Mouse (Mus musculus) macrophage (primary cell): Measurements from ENCODE around the gene Acin1. TPM values are rescaled to one million over a fixed set of nuclear protein-coding genes. Genes with fewer than 3 reads are reported as not detected.

Experiments used
- H3K27ac ChIP-seq: fragments of 350-480 bp; formaldehyde crosslinking; 2 replicates; pipeline ENCODE4 v1.9.0; 2021
- H3K36me3 ChIP-seq: fragments of 350-480 bp; formaldehyde crosslinking; 2 replicates; pipeline ENCODE4 v1.9.0; 2021; ENCODE audit errors: inconsistent target
- H3K4me3 ChIP-seq: fragments of 350-480 bp; formaldehyde crosslinking; 2 replicates; pipeline ENCODE4 v1.9.0; 2021; ENCODE audit errors: inconsistent target
- H3K79me2 ChIP-seq: fragments of 350-480 bp; formaldehyde crosslinking; 2 replicates; pipeline ENCODE4 v1.9.0; 2021; ENCODE audit errors: inconsistent target
- WGBS: methylation state at CpG from one replicate; pipeline ENCODE4 v1.1.7; 2026; ENCODE audit warnings: inconsistent platforms; ENCODE audit not compliant: missing documents; 5-methylcytosine and 5-hydroxymethylcytosine counted together
- polyA plus RNA-seq: library from polyadenylated mRNA; stranded (reverse); fragments of 250-400 nt; gene quantifications from 3 replicates; pipeline ENCODE4 v1.2.4, GENCODE M21; 2018; ENCODE audit warnings: inconsistent platforms
- total RNA-seq, 78 experiments: library from RNA; depleted of rRNA; stranded (reverse); fragments of 250-400 nt; gene quantifications; 1 replicate in 9 of 78; 2 replicates in 24 of 78; 3 replicates in 43 of 78; 4 replicates in 2 of 78; pipeline ENCODE4 v1.2.4; 2018; ENCODE audit warnings: inconsistent platforms in 56 of 78

Acin1 gene
- 1,000 to 10,000 TPM in 2 of 26 experiments, 100 to 1,000 TPM in 24; 474 to 1,047 (median 828) TPM for total RNA-seq (2018; cell fraction: chromatin; rRNA removed)
- total RNA-seq (2018; cell fraction: cytosol; rRNA removed): 100 to 1,000 TPM in 4 of 26 experiments, 10 to 100 TPM in 22; 55.1 to 115 (median 81.7) TPM
- 100 to 1,000 TPM; 278 to 587 (median 391) TPM for total RNA-seq (2018; cell fraction: nucleus; rRNA removed)
- 92.8 to 195 TPM (median 119 TPM) in 3 replicates for polyA plus RNA-seq

DNA sequence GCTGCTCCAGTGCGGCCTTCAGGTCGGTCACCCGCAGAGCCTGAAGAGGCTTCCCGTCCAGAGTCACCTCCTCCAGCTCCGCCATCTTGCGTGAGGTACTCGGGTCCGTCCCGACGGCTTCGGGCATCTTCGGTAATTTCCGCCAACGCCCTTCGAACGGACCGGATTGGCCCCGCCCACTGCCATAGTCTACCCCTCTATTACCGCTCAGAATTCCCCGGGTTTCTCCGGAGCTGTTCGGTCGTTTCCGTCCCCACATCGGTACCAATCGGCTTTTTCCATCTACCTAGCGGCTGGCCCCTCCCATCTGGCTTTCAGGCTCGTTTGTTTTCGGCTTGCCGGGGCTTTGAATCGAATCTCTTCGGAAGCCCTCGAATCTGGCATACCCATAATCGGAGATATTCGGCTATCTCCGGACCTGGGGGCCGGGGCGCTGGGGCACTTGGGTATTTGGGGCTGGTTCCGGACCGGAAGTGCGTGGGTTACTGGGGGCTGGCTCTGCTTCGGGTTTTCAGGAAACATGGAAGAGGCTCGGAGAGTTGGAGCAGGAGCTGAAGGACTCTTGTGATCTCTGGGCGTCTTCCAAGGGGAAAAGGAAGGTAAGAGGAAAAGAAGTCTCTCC lies at the start of gene Acin1:
Acin1 (minus strand) TSS at position 410 of the 622 bp plus-strand sequence.
- H3K27ac ChIP-seq: peak within 1 kb of the TSS; percentile 83
- peaks cover 31% of the 10 kb centered on the region; the same call in 1 of the 2 replicates for H3K36me3 ChIP-seq
- H3K4me3 ChIP-seq: peak within 1 kb of the TSS; percentile 94
- H3K79me2 ChIP-seq: peaks cover 85% of the 10 kb centered on the region
- WGBS: under 1% methylated on average over 41 of the region's 44 CpGs

DNA sequence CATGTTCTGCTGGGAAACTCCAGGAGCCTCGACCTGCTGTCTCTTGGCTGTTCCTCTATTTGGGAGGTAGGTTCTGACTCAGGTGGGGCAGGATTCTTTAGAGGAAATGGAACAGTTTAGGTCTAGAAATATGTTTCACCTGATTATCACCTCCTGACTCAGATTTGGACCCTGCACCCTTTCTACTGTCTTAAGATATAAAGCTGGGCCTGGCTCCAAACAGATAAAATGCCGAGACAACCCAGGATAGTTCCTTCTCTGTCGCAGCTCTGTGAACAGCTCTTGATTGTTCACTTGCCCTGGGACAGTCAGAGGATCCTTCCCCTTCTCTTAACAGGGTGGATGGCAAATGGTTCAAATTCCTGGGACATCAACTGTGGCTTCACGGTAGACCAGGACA lies 48.5 kb upstream of the Acin1 start:
- Histone ChIP-seq H3K79me2 (no peaks in the 10 kb centered on the region), H3K4me3 (no peak overlapping the region), H3K36me3 (peaks cover 35% of the 10 kb centered on the region; the same call in 1 of the 2 replicates), H3K27ac (no peak overlapping the region)
- 63% methylated on average over 4 of the region's 4 CpGs for WGBS

DNA sequence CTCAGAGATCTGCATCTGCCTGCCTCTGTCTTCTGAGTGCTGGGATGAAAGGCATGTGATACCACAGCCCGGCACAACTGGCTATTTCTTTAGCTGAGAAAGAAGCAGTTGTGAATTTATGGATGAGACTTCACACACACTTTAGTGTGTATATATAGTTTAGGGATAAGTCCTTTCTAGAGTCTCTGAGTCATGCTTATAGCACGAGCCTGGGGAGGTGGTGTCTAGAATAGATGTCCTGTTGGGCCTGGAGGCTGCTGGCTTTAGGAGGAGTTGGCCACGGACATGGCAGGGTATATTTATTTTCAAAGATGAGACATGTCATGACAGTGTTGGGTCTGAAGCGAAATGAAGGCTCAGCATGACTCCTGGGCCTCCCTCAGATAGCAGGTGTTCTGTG lies 47.3 kb upstream of the Acin1 start:
- peaks cover 46% of the 10 kb centered on the region; the same call in 1 of the 2 replicates for H3K36me3 ChIP-seq
- no peak overlapping the region for H3K4me3 ChIP-seq
- H3K27ac ChIP-seq: no peak overlapping the region
- 90% methylated on average over 4 of the region's 4 CpGs for WGBS
- no peaks in the 10 kb centered on the region for H3K79me2 ChIP-seq

DNA sequence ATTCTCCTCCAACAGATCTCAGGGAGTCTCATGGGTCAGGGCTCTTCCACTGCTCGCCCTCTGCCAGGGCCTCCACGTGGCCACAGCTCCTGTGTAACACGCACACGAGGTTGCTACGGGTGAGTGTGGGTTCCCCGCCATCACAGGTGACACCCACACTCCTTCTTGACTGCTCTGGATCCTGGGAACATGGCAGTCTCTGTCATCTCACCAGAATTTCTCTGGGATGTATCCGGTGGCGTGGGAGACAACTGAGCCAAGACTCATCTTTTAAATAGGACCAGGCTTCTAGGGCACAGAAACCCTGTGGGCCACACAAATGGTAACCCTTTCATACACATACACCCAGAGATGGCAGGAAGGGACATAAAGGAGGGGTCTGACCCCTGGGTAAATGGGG lies 45.5 kb upstream of the Acin1 start:
- Histone ChIP-seq H3K79me2 (no peaks in the 10 kb centered on the region), H3K27ac (no peak overlapping the region), H3K36me3 (peaks cover 51% of the 10 kb centered on the region; the same call in 1 of the 2 replicates), H3K4me3 (no peak overlapping the region)
- 96% methylated on average over 8 of the region's 8 CpGs for WGBS

DNA sequence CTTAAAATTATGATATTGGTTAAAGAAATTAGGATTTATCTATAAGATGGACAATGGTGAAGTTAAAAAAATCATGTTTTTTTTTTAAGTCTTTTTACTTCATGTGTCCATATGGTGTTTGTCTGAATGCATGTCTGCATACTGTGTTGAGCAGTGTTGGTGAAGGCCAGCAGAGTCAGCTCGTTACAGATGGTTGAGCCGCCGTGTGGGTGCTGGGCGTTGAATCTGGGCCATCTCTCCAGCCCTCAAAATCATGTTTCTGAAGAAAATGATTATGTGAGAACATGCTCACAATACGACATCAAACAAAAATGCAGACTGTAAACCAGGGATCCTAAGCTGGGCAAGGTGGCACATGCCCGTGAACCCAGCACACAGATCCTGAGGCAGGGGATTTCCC lies 43.6 kb upstream of the Acin1 start:
- peaks cover 64% of the 10 kb centered on the region; the same call in 1 of the 2 replicates for H3K36me3 ChIP-seq
- 96% methylated on average over 6 of the region's 6 CpGs for WGBS
- H3K79me2 ChIP-seq: no peaks in the 10 kb centered on the region

DNA sequence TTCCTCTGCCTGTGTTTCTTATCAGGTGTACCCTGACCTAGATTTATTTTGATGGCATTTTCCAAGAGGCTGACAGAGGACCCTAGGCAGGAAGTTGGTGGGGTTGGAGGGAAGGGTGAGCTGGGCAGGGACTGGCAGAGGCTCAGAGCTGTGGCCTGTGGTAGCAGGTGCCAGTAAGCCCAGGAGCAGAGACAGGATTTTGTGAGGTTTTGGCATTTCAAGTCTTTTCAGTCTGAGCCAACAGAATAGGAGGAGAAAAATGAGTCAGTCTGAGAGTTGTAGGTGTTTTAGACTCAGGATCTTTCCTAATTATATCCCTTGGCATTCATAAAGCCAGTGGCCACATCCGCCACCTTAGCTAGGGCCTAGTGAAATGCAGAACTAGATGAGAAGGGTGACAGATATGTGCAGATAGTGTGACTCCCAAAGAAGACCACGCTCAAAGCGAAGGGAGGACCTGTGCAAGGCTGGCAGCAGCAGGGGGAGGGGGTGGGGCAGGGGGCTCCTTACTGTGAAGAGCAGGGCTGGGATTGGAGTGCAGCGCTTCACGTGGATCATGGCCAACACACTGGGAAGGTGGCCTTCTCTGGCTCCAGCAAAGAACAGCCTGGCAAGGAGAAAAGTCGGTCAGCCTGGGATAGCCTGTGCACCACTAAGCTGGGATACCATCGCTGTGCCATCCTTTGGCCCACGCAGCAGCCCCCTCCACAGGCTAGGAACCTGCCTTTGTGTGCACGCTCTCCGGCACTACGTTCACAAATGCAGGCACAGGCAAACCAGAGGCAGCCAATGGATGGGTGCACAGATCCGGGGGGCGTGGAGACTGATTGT lies 42.3 kb upstream of the Acin1 start:
- 89% methylated on average over 12 of the region's 13 CpGs for WGBS
- H3K79me2 ChIP-seq: no peaks in the 10 kb centered on the region

More for the DNA sequence above, 43.6 kb upstream of the Acin1 start:
- H3K27ac ChIP-seq: no peak overlapping the region
- H3K4me3 ChIP-seq: no peak overlapping the region

DNA sequence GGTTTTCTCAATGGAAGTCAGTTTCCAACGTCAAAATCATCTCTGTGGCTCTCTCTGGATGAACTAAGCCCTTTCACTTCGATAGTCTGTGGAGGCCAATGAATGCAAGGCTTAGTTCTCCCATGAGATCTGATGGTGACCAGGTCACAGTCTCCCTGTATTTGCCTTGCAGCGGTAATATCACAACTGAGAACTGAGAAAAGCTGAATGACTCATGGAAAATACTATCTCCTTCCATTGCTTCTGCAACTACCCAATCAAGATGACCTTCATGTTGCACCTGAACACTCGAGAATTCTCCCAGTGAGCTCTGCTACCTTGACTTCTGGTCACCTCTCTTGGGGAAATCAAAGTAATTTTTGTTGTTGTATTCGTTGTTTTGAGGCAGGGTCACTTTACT lies 40.8 kb upstream of the Acin1 start:
- H3K4me3 ChIP-seq: no peak overlapping the region
- peaks cover 84% of the 10 kb centered on the region; the same call in 1 of the 2 replicates for H3K36me3 ChIP-seq
- H3K27ac ChIP-seq: no peak overlapping the region
- WGBS: 94% methylated on average over 5 of the region's 5 CpGs
- H3K79me2 ChIP-seq: no peaks in the 10 kb centered on the region

More for the DNA sequence above, 42.3 kb upstream of the Acin1 start:
- H3K4me3 ChIP-seq: no peak overlapping the region
- H3K27ac ChIP-seq: no peak overlapping the region
- peaks cover 77% of the 10 kb centered on the region; the same call in 1 of the 2 replicates for H3K36me3 ChIP-seq

DNA sequence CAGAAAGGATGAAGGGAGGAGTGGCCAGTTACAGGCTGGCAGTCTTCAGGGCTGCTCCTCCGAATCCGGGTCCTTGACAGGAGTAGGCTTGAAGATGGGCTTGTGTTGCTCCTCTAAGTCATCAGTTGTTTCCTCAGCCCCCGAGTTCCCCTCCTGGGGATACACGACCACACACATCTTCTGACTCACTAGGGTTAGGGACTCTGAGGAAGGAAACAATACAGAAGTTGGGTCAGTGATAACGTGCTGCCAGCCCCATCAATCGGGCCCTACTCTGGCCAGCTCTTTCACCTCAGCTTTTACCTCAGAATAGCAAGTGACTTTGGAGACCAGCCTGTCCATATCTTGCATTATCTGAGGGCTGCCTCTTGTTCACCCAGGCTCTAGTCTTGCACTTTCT lies 37.3 kb upstream of the Acin1 start:
- H3K27ac ChIP-seq: no peak overlapping the region
- no peak overlapping the region for H3K4me3 ChIP-seq
- H3K36me3 ChIP-seq: peaks cover 67% of the 10 kb centered on the region; the same call in 1 of the 2 replicates
- 33% methylated on average over 6 of the region's 6 CpGs for WGBS
- H3K79me2 ChIP-seq: no peaks in the 10 kb centered on the region

DNA sequence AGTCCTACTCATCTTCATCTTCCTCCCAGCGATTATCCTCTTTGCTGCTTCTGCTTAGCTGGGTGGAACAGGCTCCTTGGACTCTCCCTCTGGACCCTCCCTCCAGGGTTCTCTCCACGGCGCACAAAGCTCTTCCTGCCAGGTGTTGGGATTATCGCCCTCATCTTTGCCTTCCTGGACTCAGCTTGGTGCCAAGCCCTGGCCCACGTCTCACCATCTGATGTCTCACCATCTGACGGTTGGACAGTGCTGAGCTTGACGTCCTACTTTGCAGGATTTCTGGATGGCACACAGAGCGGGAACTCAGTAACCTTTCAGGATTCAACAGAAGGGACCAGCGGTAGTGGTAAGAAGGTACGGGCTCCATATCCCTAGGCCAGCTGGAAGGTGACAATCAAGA lies 35.0 kb upstream of the Acin1 start:
- 88% methylated on average over 10 of the region's 10 CpGs for WGBS
- H3K36me3 ChIP-seq: peaks cover 49% of the 10 kb centered on the region; the same call in 1 of the 2 replicates
- no peak overlapping the region for H3K27ac ChIP-seq
- H3K4me3 ChIP-seq: no peak overlapping the region
- no peaks in the 10 kb centered on the region for H3K79me2 ChIP-seq

DNA sequence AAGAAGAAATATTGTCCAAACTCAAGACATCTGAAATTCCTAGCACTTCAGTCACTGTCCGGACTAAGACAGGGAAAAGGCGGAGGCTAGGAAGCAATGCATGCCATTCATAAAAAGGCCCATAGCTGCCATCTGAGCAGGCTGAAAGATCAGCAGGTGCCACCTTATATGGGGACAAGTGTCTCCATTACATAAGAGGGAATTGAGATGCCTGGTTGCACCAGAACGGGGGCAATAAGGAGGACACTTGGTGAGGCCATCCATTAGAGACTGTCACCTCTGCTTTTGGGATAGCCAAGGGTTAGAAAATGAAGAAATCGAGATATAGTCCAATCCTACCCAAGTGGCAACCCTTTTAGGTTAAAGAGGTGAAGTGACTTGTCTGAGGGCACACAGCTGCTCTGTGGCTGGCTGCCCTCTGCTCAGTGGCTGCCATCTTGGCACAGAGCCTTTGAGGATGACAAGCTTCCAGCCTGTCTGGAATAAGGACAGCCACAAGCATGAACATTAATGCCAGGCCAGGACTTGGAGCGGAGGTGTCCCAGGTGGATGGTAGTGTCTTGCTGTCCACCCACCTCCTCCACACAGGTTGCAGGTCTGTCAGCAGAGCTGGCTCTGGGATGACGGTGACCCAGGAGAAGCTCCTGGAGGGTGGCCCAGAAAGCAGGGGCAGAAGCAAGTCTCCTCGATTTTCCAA lies 34.1 kb upstream of the Acin1 start:
- peaks cover 39% of the 10 kb centered on the region; the same call in 1 of the 2 replicates for H3K36me3 ChIP-seq
- no peak overlapping the region for H3K27ac ChIP-seq
- H3K79me2 ChIP-seq: no peaks in the 10 kb centered on the region
- WGBS: 93% methylated on average over 7 of the region's 7 CpGs
- no peak overlapping the region for H3K4me3 ChIP-seq

DNA sequence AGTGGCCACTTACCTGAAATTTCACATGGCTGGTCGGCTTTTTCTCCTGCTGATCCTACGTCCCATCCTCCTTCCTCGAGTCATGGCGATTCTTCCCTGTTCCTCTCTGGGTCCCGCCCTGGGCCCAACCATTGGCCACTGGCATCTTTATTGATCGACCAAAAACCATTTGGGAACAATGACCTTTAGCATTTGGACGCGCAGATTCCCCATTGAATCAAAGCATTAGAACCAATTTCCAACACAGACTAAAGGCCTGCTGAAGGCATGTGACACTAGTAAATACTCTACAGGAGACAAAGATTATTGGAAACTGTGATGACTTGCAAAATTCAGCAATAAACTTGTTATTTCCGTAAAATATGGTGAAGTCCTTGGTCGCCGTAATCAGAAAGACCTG lies 33.3 kb upstream of the Acin1 start:
- H3K4me3 ChIP-seq: no peak overlapping the region
- no peaks in the 10 kb centered on the region for H3K79me2 ChIP-seq
- WGBS: 90% methylated on average over 11 of the region's 11 CpGs
- peaks cover 35% of the 10 kb centered on the region; the same call in 1 of the 2 replicates for H3K36me3 ChIP-seq
- no peak overlapping the region for H3K27ac ChIP-seq

DNA sequence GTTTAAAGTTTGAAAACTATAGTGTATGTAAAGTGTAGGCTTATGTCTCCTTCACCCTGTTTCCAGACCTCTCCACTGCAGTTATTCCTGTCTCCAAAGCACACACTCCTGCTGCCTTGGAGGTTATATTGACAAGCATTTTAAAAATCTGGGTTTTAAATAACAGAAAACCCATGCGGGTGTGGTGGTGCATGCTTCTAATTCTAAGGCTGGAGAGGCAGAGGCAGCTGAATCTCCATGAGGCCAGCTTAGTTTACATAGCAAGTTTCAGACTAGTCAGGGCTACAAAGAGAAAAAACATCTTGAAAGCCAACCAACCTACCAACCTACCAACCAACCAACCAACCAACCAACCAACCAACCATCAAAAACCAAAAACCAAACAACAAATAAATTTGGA lies 28.7 kb upstream of the Acin1 start:
- Histone ChIP-seq H3K36me3 (no peaks in the 10 kb centered on the region), H3K4me3 (no peak overlapping the region), H3K79me2 (no peaks in the 10 kb centered on the region), H3K27ac (no peak overlapping the region)
- 71% methylated on average over 1 of the region's 1 CpGs for WGBS

DNA sequence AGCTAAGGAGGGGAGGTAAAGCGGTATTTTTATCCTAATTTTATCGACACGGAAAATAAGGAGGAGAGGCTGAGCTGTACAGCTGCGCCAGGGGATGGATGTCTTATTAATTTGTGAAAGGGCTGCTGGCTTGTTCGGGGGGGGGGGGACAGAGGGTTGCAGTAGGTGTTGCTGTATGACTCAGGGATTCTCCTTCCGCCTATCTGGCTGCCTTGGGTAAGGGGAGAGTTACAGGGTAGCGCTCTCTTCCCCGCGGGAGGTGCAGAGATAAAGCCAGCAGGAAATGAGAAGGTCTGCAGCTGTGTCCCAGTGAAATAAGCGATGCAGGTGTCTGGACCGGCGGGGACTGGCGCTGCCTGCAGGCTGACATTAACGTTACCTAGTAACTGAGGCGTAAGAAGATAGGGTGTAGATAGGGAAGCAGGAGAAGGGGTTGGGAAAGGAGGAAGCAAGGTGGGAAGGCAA lies 27.9 kb upstream of the Acin1 start:
- no peaks in the 10 kb centered on the region for H3K36me3 ChIP-seq
- H3K27ac ChIP-seq: no peak overlapping the region
- H3K4me3 ChIP-seq: peak overlapping the region; percentile 36
- H3K79me2 ChIP-seq: no peaks in the 10 kb centered on the region
- 7% methylated on average over 15 of the region's 15 CpGs for WGBS

DNA sequence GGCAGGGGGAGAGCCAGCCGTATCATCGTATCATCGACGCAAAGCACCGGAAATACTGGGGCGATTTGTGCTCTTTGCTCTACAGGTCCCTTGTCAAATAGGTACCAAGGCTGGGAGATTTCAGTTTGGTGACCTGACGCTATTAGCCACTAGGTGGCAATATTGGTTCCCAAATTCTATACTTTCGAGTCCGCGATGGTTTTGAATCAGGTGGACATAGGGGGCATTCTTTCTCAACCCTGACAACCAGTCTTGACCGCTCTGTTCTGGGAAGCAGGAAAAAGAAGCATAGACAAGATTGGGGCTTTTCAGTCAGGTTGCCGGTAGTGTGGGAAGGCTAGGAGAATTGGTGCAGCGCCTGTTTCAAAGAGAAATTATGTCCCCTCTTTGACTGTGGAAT lies 27.4 kb upstream of the Acin1 start:
- WGBS: 3% methylated on average over 13 of the region's 13 CpGs
- H3K79me2 ChIP-seq: no peaks in the 10 kb centered on the region
- no peak overlapping the region for H3K27ac ChIP-seq
- peak overlapping the region; percentile 36 for H3K4me3 ChIP-seq
- H3K36me3 ChIP-seq: no peaks in the 10 kb centered on the region
